Mouse (Mus musculus) brain, embryonic 18.5 days (tissue): ENCODE measurements around the gene Slc35g1.
"Not testable (repeated sequence)": the region's sequence is repeated elsewhere in the genome, so short reads cannot be mapped to it uniquely, and the experiment has no call there.

Experiments used
- DNase-seq: peaks from one replicate; pipeline ENCODE4 v3.0.0-alpha.2; 2012; ENCODE audit warnings: low read depth, low spot score

Slc35g1 gene

DNA sequence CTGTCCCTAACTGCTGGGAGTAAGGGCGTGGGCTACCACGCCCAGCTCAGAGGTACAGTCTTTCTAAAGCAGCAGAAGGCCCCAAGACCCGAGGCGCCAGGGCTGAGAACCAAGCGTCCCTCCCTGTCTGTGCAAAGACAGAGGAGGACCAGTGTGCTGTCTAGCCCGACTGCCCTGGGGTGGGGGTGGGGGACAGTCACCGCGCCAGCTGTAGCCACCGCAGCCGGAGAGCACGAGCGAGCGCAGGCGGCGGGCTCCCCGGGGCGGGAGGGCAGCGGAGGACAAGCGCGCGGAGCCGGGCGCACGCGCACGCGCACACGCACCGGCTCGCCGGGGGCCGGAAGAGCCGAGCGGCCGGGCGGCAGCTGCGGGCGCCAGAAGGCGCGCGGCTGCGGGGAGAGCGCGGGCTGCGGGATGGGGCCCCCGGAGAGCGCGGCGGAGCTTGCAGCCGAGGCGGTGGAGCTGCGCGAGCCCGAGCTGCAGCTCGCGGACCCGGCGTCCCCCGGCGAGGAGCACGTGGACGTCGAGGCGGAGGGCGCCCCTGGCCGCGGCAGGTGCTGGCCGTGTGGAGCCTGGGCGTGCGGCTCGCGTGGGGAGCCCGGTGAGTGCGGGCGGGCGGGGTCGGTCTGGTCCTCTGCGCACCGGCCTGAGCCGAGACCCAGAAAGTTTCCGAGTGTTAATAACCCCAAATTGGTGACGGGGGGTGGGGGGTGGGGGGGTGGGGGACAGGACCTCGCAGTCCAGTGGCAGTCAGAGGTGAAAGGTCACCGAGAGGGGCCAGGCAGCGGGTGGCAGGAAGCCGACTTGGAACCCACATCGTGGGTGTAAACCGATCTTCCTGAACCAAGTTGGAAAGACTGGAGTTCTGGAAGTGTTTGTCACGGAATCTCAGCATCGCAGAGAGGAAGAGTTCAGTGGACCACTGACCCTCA, at the start of gene Slc35g1:
Slc35g1 (plus strand) TSS at position 280 of the 932 bp plus-strand sequence.
- DNase-seq: peak; percentile 24

- DNase-seq: no peak
Observed at GRCm38 (mm10) chr19:38348271-38349012, 47.3 kb upstream of the Slc35g1 start.

DNA sequence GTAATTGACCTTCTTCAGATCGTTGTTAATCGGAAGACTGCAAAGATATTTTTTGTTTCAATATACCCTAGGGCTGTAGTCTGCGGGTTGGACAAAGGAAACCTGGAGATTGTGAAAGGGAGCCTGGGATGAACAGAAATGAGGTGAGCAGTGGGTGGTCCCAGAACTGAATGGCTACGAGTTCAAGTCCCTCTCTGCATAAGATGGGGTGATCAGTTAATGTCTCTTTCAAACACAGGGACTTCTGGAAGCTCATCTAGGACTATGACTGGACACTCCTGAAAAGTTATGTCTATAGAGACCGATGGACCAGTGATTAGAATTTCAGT, 46.8 kb upstream of the Slc35g1 start:
- no peak for DNase-seq

GRCm38 (mm10) chr19:38351202-38351601, 44.6 kb upstream of the Slc35g1 start:
- no peak for DNase-seq

DNA sequence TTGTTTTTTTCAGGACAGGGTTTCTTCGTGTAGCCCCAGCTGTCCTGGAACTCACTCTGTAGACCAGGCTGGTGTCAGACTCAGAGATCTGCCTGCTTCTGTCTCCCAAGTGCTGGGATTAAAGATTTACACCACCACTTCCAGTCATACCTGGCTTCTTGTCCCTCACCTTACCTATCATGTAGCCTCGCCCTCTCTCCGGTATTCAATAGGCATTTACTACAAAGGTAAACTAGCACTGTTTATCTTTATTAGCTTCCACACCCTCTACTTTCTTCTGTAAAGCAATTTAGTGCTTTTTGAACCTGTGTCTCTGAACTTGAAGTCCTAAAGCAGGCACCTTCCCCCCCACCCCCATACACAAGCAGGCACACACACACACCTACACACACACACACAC, 44.1 kb upstream of the Slc35g1 start:
- no peak for DNase-seq

GRCm38 (mm10) chr19:38352495-38353130, 43.2 kb upstream of the Slc35g1 start:
- no peak for DNase-seq

GRCm38 (mm10) chr19:38354279-38354678, 41.5 kb upstream of the Slc35g1 start:
- no peak for DNase-seq

- DNase-seq: no peak
Observed at GRCm38 (mm10) chr19:38354819-38355360, 40.9 kb upstream of the Slc35g1 start.

GRCm38 (mm10) chr19:38356211-38356828, 39.5 kb upstream of the Slc35g1 start:
- no peak for DNase-seq

DNA sequence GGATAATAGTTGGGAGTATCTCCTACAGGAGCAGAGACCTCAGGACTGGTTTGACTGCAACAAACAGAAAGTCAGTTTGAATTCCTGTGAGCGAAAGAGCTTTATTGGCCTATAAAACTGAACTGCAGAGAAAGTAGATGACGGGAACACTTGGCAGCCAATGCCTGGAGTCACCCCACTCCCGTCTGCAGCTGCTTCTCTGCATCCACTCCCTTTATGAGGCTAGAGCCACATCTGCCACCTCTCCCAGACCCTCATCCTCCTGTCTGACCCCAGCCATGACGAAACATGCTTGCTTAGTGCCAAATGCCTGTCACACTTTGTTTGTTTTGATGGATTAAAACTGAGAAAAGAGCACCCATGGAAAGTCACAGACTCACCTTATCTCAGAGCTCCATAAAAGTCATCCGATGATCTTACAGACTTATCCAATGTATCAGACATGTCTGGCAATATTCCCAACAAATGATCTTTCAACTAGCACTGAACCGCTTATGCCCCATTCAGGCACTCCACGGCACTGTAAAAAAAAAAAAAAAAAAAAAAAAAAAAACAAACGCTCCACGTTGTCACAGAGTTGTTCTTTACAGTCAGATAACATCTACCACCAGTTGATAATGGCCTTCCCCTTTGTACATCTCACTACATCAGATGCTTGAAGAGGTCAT, 37.7 kb upstream of the Slc35g1 start:
- no peak for DNase-seq

- DNase-seq: no peak
Observed at GRCm38 (mm10) chr19:38359287-38359686, 36.5 kb upstream of the Slc35g1 start.

DNA sequence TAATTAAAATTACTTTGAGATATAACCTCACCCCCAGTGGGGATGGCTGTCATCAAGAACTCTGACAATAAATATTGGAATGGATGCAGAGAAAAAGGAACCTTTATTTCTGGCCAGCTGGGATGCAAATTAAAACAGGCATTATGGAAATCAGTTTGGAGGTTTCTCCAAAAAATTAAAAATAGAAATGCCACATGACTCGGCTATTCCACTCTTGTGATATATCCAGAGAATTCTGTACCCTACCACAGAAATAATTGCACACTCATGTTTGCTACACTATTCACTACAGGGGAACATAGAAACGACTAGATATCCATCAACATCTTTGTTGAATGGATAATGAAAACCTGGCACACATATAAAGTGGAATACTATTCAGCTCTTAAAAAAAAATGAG, 33.9 kb upstream of the Slc35g1 start:
- no peak for DNase-seq

DNA sequence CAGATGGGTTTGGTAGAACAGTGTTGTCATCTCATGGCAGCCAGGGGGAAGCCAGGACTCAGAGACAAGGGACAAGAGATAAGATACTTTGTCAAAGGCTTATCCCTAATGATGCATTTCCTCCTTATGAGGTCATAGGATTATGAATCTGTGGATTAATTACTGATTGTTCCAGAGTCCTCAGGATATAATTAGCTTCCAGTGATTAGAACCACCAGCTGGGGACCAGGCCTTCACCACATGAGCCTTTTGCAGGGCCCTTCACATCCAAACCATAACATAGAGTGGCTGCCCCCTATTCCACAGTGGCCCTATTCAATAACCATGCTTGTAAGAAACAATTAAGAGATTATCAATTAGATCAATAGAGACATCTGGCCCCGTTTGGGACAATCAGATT, 32.4 kb upstream of the Slc35g1 start:
- no peak for DNase-seq

GRCm38 (mm10) chr19:38363879-38364659, 31.7 kb upstream of the Slc35g1 start:
- DNase-seq: no peak

- no peak for DNase-seq
Observed at GRCm38 (mm10) chr19:38364939-38365614, 30.7 kb upstream of the Slc35g1 start.

GRCm38 (mm10) chr19:38372460-38373102, 23.2 kb upstream of the Slc35g1 start:
- DNase-seq: no peak

- no peak for DNase-seq
Observed at GRCm38 (mm10) chr19:38373371-38373770, 22.4 kb upstream of the Slc35g1 start.

GRCm38 (mm10) chr19:38383769-38384168, 12.0 kb upstream of the Slc35g1 start:
- DNase-seq: no peak

DNA sequence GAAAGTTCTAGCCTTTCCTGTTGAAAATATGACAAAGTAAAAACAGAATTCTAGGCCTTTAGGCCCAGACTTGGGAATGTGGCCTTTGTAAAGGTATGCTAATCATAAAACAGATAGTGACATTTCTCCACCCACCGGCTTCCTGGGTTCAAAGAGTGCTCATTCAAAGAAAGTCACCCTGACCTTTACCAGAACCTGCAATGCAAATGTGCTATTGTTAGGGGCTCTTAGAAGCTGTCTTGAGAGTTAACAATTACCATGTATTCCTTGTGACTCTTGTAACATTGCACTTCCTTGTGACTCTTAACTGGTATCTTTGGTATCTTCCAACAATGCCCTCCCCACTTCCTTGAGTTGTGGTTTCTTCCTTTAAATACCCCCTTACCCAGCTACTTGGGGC, 8.8 kb upstream of the Slc35g1 start:
- not testable (repeated sequence) for DNase-seq
